Mouse (Mus musculus) hindbrain, embryonic 12.5 days (tissue): ENCODE measurements around the gene Gm21828. TPM values are rescaled to one million over a fixed set of nuclear protein-coding genes. Genes with fewer than 3 reads are reported as not detected.
"Not testable (repeated sequence)": the region's sequence is repeated elsewhere in the genome, so short reads cannot be mapped to it uniquely, and the experiment has no call there.

Experiments
- ATAC-seq: fragments of 200-750 bp; cut with Nextera tagmentation; 2 replicates; pipeline ENCODE4 v1.8.0; 2017; ENCODE audit warnings: moderate TSS enrichment; ENCODE audit not compliant: low FRiP score
- H3K27ac ChIP-seq: fragments of 300-500 bp; sonication (generic); 2 replicates; pipeline ENCODE4 v1.5.1; 2016; ENCODE audit warnings: mild to moderate bottlenecking
- H3K27me3 ChIP-seq: fragments of 300-500 bp; sonication (generic); 2 replicates; pipeline ENCODE4 v1.6.1; 2016; ENCODE audit warnings: mild to moderate bottlenecking
- H3K36me3 ChIP-seq: fragments of 300-500 bp; sonication (generic); 2 replicates; pipeline ENCODE4 v1.6.1; 2016; ENCODE audit warnings: mild to moderate bottlenecking
- H3K4me1 ChIP-seq: fragments of 300-500 bp; sonication (generic); 2 replicates; pipeline ENCODE4 v1.6.1; 2016
- H3K4me2 ChIP-seq: fragments of 300-500 bp; sonication (generic); replicated peaks from 2 replicates; pipeline ENCODE4 v1.6.1; 2016; ENCODE audit warnings: mild to moderate bottlenecking
- H3K4me3 ChIP-seq: fragments of 300-500 bp; sonication (generic); 2 replicates; pipeline ENCODE4 v1.5.1; 2016; ENCODE audit warnings: mild to moderate bottlenecking
- H3K9ac ChIP-seq: fragments of 300-500 bp; sonication (generic); 2 replicates; pipeline ENCODE4 v1.6.1; 2016; ENCODE audit warnings: mild to moderate bottlenecking, moderate library complexity
- H3K9me3 ChIP-seq: fragments of 300-500 bp; sonication (generic); replicated peaks from 2 replicates; pipeline ENCODE4 v1.6.1; 2016; ENCODE audit warnings: mild to moderate bottlenecking
- WGBS: fragments of 180-500 bp; shearing (Covaris S2); methylation state at CpG from one replicate; pipeline ENCODE4 v1.1.7; 2016; 5-methylcytosine and 5-hydroxymethylcytosine counted together
- polyA plus RNA-seq: library from polyadenylated mRNA; unstranded; fragments of >200 nt; fragmentation: Nextera tagmentation; extraction: Ambion mirVana; gene quantifications from 2 replicates; pipeline ENCODE4 v1.2.1, GENCODE M21; 2016

Gm21828 gene
- polyA plus RNA-seq = not detected in 2 replicates

DNA sequence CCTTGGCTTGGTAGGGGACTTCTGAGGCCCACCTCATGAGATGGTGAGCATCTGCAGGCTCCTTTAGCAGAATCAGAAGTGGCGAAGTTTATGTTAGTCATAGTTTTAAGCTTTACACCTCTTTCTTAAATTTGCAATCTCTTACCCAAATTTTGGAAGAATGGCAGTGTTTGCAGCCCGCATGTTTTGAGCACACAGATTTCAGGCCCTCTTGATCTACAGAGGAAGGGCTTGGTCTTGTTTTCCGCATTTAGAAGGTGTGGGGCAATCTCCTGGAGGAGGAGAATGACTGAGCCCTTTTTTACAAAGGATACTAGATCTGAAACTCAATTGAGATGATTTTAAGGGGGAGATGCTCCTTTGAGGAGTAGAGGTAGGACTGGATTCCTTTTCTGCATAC, at the start of gene Gm21828:
TSS of gene Gm21828 (minus strand) at position 101 of the 400 bp plus-strand sequence.
- not testable (repeated sequence) for H3K9me3 ChIP-seq, H3K4me1 ChIP-seq, H3K27ac ChIP-seq, H3K36me3 ChIP-seq, H3K4me2 ChIP-seq, H3K4me3 ChIP-seq, H3K27me3 ChIP-seq, ATAC-seq, H3K9ac ChIP-seq
- WGBS = no CpG with 5 or more reads among the region's 3 CpGs

DNA sequence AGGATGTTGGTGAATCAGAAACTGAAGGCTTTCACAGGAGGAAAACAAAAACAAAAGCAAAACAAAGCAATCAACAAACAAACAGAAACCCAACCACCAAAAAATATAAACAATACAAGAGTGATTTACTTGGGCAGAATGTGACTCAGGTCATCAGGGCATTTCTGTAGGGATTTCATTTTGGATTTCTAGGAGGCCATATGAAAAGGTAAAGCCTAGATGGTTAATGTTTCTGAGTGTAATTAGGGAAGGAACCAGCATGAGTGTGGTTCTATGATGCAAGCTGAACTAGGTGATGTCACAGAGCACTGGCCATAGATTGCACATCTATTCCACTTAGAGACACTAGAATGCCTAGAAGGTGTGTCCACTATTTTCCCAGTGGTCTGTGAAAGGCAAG, 28.4 kb upstream of the Gm21828 start, which contains the start of the genes Gm21440 and Gm21454:
TSS of gene Gm21440 (plus strand) at position 301 of the 400 bp plus-strand sequence.
TSS of gene Gm21454 (plus strand) at position 352 of the 400 bp plus-strand sequence.
- H3K9ac ChIP-seq, H3K27me3 ChIP-seq, H3K27ac ChIP-seq, H3K4me1 ChIP-seq, H3K4me2 ChIP-seq, H3K4me3 ChIP-seq, ATAC-seq, H3K9me3 ChIP-seq, H3K36me3 ChIP-seq: not testable (repeated sequence)

Other genes starting within 250 kb of the Gm21828 start
- gene Gm20807, start 181.0 kb downstream of the Gm21828 start, polyA plus RNA-seq = not detected in 2 replicates
- not detected in 2 replicates for gene Gm21891, start 90.4 kb downstream of the Gm21828 start, polyA plus RNA-seq
- gene Gm21425, start 62.0 kb downstream of the Gm21828 start, polyA plus RNA-seq = not detected in 2 replicates
- gene Gm21440, start 28.5 kb upstream of the Gm21828 start, polyA plus RNA-seq = not detected in 2 replicates
- gene Gm21454, start 28.5 kb upstream of the Gm21828 start, polyA plus RNA-seq = not detected in 2 replicates
- not detected in 2 replicates for gene Gm21725, start 125.1 kb upstream of the Gm21828 start, polyA plus RNA-seq
- gene Gm21866, start 241.7 kb upstream of the Gm21828 start, polyA plus RNA-seq = not detected in 2 replicates